Mouse (Mus musculus) monocyte, adult 5-6 weeks (primary cell): ENCODE data around the gene Pomgnt2. TPM values are rescaled to one million over a fixed set of nuclear protein-coding genes. Genes with fewer than 3 reads are reported as not detected.
"Not testable (repeated sequence)": the region's sequence is repeated elsewhere in the genome, so short reads cannot be mapped to it uniquely, and the experiment has no call there.

Source experiments
- ATAC-seq: fragments of 153-309, 156-312 bp; replicated peaks from 2 replicates; pipeline ENCODE4 v1.8.0; 2017; ENCODE audit warnings: mild to moderate bottlenecking; ENCODE audit not compliant: low TSS enrichment, insufficient number of reproducible peaks, severe bottlenecking, poor library complexity, low FRiP score
- total RNA-seq: library from RNA; stranded (forward); fragments of 200-1000, 200-491, 200-594 nt; gene quantifications from 3 replicates; pipeline ENCODE4 v1.2.3, GENCODE M21; 2017

Gene Pomgnt2
- not detected in 3 replicates for total RNA-seq

DNA sequence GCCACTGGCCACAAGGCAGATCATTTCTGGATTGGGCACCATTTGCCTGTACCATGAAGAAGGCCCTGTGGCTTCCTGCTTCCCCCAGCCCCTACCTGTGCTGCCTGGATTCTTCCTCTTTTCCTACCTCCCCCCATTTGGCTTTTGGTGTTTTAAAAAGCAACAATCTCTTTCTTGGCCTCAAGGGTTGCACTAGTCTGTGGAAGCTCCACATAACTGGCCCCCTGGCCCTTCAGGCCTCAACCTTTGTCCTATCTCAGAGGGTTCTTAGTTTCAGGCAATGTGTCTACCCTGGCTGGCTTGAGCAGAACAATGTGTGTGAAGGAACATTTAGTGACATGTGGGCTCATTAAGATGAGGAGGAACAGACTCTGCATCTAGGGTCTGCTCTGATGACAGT, at the start of gene Pomgnt2:
TSS of gene Pomgnt2 (minus strand) at position 101 of the 400 bp plus-strand sequence.
- no peak for ATAC-seq

DNA sequence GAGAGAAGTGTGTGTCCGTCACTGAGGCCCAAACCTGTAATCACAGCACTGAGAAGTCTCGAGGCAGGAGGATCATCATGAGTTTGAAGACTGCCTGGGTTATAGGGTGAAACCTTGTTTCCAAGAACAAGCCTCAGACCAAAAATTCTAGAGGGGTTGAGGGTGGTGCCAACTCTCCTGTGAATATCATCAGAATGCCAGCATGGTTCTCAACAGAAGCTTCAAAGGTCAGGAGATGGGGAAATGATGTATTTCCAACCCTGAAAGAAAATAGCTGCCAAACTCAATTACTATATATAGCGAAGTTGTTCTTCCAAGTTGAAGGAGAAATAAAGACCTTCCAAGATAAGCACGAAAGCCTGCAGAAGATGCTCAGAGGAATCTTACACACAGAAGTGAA, 42.9 kb upstream of the Pomgnt2 start:
- no peak for ATAC-seq

GRCm38 (mm10) chr9:122038631-122039030, 41.7 kb upstream of the Pomgnt2 start:
- no peak for ATAC-seq

GRCm38 (mm10) chr9:122036496-122037054, 39.7 kb upstream of the Pomgnt2 start:
- no peak for ATAC-seq

DNA sequence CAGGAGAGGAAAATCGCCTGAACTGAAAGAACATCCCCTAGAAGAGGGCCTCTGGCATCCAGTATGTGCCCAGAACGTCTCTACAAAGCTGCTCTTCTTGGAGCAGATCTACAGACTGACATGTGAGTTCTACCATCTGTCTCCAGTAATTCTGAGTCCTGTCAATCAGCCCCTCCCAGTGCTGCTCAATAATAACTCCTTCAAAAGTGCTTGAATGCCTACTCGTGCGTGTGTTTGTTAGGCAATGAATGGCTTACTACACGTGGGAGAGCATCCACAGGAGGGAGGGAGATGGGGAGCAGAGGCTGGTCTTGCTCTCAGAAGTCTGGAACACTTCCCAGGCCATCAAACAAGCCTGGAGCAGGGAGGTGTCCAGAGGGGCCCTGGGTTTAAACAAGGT, 38.9 kb upstream of the Pomgnt2 start:
- ATAC-seq, result no peak

GRCm38 (mm10) chr9:122034949-122035348, 38.0 kb upstream of the Pomgnt2 start:
- no peak for ATAC-seq

GRCm38 (mm10) chr9:122032071-122032470, 35.2 kb upstream of the Pomgnt2 start:
- ATAC-seq, result no peak

DNA sequence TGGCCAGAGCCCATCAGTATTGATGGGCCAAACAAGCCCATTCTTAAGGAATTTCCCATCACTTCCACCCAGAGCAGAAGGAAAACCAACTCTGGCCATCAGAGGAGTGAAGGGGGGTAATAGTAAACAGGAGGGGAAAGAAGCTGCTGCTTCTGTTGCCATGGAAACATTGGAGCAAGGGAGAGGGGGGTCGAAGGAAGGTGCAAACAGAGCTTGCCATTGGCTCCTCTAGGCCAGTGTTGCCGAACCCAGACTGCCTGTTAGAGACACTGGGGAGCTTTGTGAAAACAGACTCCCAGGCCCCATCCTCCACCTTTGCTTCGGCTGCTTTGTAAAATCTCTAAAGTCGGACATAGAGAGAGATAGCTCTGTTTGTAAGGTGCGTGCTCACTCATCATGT, 33.8 kb upstream of the Pomgnt2 start:
- no peak for ATAC-seq

DNA sequence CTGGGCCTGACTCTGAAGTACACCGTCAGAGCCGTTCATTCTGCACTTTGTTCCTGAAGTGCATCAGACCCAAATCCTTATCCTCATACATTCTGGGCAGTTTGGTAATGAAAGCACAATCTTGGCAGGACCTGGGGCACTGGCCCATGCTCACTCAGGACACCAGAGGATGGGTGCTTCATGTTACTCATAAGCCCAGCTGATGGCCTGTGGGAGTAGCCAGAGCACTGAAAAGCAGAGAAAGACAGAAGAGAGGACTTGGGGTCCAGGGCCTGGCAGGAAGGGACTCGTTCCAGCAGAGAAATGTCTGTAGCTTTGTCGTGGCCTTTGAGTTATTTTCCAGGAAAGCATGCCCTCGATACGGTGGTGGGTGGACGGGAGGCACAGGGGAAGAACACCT, 32.9 kb upstream of the Pomgnt2 start:
- no peak for ATAC-seq

- no peak for ATAC-seq
Measured at GRCm38 (mm10) chr9:122027914-122028745, 31.2 kb upstream of the Pomgnt2 start.

DNA sequence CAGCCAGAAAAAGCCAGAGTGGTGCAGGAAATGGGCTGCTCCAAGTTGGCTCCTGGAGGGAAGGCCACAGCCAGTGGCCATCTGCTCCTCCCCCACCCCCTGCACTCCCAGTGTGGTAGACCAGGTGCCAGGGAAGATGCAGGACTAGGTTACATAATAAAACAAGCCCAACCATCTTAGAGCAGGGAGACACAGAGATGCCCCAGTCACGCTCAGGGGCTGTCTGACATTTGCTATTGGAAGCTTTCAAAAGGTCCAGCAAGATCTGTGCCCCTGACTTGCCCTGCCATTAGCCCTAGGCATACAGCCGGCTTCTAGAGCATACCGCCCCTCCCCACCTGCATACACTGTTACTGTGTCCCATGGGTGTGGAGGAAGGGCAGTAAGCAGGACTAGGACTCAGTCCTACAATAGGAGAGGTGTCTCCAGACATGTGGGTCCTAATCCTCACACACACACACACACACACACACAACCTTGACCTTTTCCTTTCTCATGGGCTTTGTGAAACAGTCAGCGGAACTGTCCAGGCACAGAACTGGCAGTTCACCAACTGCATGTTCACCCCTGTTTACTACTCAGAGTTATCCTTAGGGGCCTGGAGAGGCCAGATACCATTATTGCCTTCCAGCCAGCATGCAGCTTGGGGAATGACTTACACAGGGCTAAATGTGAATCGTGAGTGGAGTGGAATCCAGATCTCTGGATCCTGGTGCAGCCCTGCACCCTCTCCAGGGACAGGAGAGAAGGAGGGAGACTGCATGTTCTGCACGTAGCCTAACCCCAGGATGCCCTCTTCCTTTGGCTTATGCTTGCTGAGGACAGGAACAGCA, 30.4 kb upstream of the Pomgnt2 start:
- no peak for ATAC-seq

GRCm38 (mm10) chr9:122025855-122026590, 29.1 kb upstream of the Pomgnt2 start:
- ATAC-seq, result no peak

DNA sequence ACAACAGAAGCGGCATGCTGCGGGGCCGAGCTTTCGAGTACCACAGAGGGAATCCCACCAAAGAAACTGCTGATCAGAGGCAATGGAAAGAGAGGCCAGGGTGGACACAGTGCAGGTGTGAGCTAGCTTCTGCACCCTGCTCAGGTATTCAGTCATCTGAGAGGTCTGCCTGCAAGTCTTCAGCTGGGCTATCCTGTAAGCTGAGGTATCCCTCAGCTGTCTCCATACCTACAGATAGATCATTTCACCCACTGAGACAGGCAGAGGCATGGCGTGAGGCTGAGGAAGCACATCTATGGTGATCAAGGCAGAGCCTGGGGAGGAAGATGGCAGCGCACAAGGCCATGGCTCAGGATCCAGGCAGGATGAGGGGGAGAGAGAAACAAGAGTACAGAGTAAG, 27.5 kb upstream of the Pomgnt2 start:
- no peak for ATAC-seq

GRCm38 (mm10) chr9:122023873-122024272, 27.0 kb upstream of the Pomgnt2 start:
- ATAC-seq, result no peak

- no peak for ATAC-seq
Measured at GRCm38 (mm10) chr9:122022776-122023175, 25.9 kb upstream of the Pomgnt2 start.

- ATAC-seq, result no peak
Measured at GRCm38 (mm10) chr9:122021581-122021980, 24.7 kb upstream of the Pomgnt2 start.

DNA sequence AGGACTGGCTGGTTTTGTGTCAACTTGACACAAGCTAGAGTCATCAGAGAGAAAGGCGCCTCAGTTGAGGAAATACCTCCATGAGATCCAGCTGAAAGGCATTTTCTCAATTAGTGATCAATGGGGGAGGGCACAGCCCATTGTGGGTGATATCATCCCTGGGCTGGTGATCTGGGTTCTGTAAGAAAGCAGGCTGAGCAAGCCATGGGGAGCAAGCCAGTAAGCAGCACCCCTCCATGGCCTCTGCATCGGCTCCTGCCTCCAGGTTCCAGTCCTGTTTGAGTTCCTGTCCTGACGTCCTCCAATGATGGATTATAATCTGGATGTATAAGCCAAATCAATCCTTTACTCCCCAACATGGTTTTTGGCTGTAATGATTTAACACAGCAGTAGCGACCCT, 24.3 kb upstream of the Pomgnt2 start:
- not testable (repeated sequence) for ATAC-seq

DNA sequence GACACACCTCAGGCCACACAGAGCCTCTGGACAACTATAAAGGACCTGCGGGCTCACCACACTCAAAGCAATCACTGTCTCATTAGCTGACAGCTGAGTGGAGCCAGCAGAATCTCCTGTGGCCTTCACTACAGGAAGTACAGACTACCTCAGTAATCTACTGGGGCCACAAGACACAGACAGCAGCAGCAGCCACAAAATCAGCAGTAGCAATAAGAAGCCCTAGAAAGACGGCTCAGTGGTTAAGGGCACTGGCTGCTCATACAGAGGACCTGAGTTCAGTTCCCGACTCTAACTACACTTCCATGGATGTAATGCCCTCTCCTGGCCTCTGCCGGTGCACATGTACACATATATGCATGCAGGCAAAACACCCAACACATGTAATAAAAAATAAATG, 23.4 kb upstream of the Pomgnt2 start:
- no peak for ATAC-seq
